Mouse (Mus musculus) left cerebral cortex, adult 11 months (tissue): ENCODE results near the gene Sympk.

Experiments used
- DNase-seq: peaks from one replicate; pipeline ENCODE4 v3.0.0; 2022; ENCODE audit warnings: low spot score

Sympk gene

GRCm38 (mm10) chr7:19083701-19084100 is 59.5 kb downstream of the Sympk start, which contains the start of gene Dmpk:
Gene Dmpk, plus strand, starts transcription at chr7:19083849.
- no peak for DNase-seq

DNA sequence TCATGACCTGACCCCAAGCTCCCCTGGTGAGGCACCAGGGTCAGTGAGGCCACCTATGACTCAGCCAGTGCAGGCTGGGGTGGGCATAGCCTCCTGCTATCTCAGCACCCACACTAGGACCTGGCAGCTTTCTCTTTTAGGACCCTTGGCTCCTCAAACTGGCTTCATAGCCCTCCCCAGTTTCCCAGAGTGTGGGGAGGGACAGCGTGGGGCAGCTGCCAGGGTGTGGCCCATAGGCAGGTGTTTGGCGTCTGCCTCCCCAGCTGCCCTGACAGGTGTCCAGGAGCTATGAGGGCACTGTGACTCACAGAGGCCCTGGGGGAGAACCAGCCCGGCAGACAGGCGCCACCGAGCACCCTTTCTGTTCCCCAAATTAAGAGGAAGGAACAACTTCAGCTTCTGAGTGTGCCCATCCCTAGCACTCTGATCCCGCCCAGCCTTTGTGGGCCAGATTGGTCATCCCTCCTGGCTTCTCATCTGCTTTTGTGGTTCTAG is 60.1 kb downstream of the Sympk start:
- DNase-seq, result no peak

DNA sequence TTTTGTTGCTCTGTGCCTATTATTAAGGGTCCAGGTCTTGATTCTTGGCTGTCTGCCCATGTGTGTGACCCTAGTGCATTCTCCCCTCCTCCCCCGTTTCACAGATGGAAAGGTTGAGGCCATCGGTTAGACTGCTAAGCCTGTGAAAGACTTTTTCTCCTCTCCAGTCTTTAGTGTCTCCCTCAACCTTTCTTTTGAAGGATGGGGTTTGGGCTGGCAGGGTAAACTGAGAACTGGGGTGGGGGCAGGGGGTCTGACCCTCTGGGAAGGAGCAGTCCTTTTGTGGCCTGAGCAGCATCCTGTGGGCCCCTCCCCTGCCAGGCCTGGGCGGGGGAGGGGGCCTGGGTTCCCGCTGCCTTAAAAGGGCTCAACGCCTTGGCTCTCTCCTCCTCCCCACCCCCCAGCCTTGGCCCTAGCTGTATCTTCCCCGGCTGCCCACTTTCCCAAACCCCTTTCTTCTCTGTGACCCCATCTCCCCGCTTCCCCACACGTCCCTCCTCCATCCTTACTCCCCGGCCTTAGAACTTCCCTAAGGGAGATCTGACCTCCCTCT is 60.8 kb downstream of the Sympk start:
- no peak for DNase-seq

GRCm38 (mm10) chr7:19085495-19085894 is 61.3 kb downstream of the Sympk start:
- DNase-seq, result no peak

GRCm38 (mm10) chr7:19086042-19086441 is 61.9 kb downstream of the Sympk start:
- no peak for DNase-seq

DNA sequence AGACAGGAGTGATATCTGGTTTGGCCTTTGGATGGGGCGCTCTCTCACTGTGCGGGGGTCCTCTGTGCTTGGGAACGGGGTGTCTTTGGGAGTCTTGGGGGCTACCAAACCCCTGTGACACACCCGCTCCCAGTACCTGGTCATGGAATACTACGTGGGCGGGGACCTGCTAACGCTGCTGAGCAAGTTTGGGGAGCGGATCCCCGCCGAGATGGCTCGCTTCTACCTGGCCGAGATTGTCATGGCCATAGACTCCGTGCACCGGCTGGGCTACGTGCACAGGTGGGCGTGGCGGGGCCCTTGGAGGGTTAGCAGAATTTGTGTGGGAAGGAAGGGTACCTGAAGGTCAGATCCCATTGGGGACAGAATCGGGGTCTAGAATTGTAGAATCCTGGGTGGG is 62.6 kb downstream of the Sympk start:
- no peak for DNase-seq

DNA sequence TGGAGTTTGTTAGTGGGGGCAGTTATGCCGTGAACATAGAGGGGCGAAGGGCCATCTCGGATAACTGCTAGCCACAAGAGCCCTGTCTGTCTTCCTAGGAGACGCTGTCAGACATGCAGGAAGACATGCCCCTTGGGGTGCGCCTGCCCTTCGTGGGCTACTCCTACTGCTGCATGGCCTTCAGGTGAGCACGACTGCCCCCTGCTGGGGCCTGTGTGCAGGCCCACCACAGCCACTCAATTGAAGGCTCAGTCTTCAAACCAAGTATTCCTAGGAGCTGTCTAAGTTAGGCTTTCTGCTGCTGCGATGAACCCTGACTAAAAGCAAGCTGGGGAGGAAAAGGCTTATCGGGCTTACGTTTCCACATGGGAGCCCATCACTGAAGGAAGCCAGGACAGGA is 64.6 kb downstream of the Sympk start:
- DNase-seq, result peak; percentile 55

DNA sequence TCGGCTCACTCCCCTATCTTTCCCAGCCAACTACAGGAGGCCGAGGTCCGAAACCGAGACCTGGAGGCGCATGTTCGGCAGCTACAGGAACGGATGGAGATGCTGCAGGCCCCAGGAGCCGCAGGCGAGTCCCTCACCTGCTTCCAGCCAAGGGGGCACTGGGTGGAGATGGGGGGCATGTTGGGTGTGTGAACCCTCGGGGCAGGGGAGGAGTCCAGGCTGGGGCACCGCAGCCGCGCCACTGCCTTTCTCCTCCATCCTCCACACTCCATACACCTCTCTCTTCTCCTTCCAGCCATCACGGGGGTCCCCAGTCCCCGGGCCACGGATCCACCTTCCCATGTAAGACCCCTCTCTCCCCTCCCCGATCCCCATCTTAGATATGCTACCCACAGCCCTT is 67.7 kb downstream of the Sympk start:
- no peak for DNase-seq

- DNase-seq, result no peak
These were observed 68.4 kb downstream of the Sympk start for GRCm38 (mm10) chr7:19092381-19093173.

- peak; percentile 72 for DNase-seq
These were observed 69.0 kb downstream of the Sympk start for GRCm38 (mm10) chr7:19093174-19093521.

DNA sequence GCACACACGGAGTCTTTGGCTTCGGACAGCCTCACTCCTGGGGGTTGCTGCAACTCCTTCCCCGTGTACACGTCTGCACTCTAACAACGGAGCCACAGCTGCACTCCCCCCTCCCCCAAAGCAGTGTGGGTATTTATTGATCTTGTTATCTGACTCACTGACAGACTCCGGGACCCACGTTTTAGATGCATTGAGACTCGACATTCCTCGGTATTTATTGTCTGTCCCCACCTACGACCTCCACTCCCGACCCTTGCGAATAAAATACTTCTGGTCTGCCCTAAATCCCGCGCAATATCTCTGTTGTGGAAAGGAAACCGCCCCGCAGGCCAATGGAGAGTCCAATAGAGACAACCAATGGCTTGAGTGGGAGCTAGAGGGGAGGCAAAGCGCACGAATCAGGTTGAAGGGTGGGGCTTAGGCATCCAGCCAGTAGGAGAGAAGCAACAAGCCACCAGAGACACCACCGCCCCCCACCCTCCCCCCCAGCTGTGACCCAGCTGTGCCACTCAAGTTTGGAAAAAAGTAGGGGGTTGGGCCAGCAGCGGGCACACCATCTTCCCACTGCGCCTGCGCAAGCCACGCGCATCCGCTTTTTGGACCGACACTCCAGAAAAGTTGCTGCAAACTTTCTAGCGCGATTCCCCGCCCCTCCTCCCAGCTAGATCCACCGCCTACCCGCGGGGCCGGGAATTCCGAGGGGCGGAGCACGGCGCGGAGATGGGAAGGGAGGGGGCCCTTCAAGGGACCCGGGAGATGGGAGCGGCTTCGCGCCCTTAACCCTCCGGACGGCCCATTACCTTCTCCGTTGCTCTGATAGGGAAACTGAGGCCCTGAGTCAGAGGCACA is 69.6 kb downstream of the Sympk start:
- DNase-seq, result peak; percentile 76

DNA sequence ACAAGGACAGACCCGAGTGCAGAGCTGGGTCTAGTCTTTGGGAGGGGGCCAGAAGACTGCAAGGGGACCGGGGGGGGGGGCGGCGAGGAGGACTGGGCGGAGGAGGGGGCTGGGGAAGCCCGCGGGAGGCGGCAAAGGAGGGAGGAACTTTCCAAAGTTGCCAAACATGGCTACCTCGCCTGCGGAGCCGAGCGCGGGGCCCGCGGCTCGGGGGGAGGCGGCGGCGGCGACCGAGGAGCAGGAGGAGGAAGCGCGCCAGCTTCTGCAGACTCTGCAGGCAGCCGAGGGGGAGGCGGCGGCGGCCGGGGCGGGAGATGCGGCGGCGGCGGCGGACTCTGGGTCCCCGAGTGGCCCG is 70.3 kb downstream of the Sympk start, which contains the start of gene Six5:
Gene Six5 (plus strand): TSS at position 124 of the 355 bp plus-strand sequence.
- DNase-seq, result no peak

DNA sequence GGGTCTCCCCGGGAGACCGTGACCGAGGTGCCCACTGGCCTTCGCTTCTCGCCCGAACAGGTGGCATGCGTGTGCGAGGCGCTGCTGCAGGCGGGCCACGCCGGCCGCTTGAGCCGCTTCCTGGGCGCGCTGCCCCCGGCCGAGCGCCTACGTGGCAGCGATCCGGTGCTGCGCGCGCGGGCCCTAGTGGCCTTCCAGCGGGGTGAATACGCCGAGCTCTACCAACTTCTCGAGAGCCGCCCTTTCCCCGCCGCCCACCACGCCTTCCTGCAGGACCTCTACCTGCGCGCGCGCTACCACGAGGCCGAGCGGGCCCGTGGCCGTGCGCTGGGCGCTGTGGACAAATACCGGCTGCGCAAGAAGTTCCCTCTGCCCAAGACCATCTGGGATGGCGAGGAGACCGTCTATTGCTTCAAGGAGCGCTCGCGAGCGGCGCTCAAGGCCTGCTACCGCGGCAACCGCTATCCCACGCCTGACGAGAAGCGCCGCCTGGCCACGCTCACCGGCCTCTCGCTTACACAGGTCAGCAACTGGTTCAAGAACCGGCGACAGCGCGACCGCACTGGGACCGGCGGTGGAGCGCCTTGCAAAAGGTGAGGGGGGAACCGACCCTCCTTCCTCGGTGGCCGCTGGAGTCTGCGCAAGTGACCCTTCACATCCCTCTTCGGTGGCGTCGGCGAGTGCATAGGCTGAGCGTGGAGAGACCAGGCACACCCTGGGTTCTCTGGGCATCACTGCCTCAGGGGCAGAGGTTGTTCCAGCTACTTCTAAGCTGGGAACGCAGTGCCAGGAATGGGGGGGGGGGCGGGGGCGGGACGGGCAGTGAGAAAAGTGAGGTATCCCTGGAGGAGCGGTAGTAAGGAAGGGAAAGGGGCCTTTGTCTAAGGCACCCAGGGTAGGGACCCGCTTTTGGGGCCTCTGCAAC is 70.9 kb downstream of the Sympk start:
- DNase-seq, result no peak

DNA sequence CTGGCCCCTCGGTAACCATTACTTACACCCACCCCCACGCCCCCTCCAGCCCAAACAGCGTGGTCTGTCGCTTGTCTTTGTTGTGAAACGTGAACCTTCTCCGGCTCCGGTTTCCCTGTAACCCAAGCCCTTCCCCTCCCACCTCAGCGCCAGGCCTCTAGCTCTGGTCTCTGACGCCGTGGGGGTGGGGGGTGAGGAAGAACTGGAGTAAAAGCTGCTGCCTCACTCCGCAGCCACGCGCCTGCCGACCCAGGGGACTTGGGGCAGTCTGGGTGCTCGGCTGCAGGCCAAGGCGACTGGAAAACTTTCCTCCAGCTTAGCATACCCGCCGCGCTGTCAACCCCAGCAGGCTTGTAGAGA is 71.6 kb downstream of the Sympk start:
- DNase-seq, result no peak

DNA sequence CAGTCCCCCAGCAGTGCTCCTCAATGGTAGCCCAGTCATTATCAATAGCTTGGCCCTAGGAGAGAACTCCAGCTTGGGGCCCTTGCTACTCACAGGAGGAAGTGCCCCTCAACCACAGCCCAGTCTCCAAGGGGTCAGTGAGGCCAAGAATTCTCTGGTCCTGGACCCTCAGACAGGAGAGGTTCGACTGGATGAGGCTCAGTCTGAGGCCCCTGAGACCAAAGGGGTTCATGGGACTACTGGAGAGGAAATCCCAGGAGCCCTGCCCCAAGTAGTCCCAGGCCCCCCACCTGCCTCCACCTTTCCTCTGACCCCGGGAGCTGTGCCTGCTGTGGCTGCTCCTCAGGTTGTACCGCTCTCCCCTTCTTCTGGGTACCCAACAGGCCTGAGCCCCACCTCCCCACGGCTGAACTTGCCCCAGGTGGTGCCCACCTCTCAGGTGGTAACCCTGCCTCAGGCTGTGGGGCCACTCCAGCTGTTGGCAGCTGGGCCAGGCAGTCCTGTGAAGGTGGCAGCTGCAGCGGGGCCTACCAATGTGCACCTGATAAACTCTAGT is 72.3 kb downstream of the Sympk start:
- DNase-seq, result no peak

- DNase-seq, result no peak
These were observed 73.0 kb downstream of the Sympk start for GRCm38 (mm10) chr7:19097217-19097616.

DNA sequence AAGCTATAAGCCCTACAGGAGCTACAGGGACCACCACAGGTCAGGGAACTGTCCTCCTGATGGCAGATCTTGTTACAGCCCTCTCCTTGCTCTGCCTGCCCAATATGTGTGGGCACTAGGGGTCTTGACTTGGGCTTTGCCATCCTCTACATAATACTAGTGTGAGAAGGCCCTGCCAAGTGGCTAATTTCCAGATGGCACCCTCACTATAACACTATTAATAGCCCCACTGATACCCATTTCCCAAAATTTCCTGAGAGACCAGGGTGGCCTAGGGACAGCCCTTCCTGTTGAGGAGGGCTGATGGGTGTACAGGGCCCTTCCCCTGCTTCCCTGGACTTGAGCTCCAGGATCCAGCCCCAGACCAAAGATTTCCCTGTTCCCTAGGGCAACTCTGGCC is 73.7 kb downstream of the Sympk start:
- no peak for DNase-seq

DNA sequence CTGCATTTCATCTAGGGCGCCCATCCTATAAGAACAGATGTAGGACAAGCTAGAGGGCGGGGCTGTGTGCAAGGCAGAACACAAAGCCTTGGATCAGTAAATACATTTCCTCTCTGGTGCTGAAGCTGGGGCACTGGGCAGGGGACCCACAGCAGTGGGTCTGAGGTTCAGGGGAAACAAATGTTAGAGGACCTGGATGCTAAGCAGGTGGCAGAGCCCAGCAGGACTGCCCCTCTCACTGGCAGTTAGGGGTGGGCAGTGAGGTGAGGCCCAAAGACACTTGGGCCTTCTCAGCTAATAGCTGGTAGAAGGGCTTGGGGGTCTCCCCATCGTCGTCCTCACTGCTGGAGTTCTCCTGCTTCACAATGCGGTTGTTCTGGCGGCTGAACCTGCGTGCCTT is 74.6 kb downstream of the Sympk start:
- DNase-seq, result no peak

- no peak for DNase-seq
These were observed 76.1 kb downstream of the Sympk start for GRCm38 (mm10) chr7:19100290-19100689.

DNA sequence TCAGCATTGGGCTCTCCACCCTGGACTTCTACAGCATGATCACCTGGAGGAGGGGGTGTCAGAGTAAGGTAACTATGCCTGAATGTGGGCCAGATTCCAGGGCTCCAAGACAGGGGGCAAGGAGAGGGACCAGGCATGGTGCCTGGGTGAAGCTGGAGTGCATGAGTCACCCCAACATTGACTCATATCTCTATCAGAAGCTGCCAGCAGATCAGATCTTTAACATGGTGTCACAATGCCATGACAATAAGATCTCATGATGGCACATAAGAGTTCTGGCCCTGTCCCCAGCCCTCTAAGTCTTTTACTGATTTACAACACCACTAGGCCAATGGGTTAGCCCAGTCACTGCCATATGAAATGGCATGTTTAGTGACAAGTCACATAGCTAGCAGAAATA is 79.6 kb downstream of the Sympk start:
- no peak for DNase-seq
